Mouse (Mus musculus) adrenal gland, adult 2 months (tissue): ENCODE data around the gene Trmt61a. TPM values are rescaled to one million over a fixed set of nuclear protein-coding genes. Genes with fewer than 3 reads are reported as not detected.

Experiments
- DNase-seq: peaks from one replicate; pipeline ENCODE4 v3.0.0; 2021
- polyA plus RNA-seq: library from polyadenylated mRNA; depleted of rRNA; stranded (reverse); fragments of >200 nt; gene quantifications from 2 replicates; pipeline ENCODE4 v1.2.3, GENCODE M21; 2012
- total RNA-seq, 2 experiments: library from RNA; stranded (reverse); gene quantifications; 2 replicates each; pipeline ENCODE4 v1.2.3; 2021

The Trmt61a gene
- total and polyA plus RNA-seq, 3 experiments = 13.7 to 79.6 (median 15.8) TPM

DNA sequence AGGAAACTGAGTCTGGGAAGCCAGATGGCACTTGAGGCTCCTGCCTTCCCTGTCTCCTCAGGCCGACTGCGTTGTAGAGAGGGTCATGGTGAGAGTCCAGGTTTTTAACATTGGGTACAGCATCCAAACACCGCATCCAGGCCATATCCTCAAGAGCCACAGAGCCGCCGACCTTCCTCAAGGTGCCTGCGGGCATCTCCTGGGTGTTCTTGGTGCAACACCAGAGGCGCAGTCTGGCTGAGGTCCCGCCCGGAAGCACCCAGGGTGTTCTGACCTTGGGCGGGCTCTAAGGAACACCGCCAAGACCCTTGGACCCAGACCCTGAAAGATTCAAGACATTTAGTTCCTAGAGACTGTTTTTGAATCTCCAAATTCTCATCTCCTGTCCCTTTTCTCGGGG lies 5.3 kb upstream of the Trmt61a start:
- DNase-seq = no peak

DNA sequence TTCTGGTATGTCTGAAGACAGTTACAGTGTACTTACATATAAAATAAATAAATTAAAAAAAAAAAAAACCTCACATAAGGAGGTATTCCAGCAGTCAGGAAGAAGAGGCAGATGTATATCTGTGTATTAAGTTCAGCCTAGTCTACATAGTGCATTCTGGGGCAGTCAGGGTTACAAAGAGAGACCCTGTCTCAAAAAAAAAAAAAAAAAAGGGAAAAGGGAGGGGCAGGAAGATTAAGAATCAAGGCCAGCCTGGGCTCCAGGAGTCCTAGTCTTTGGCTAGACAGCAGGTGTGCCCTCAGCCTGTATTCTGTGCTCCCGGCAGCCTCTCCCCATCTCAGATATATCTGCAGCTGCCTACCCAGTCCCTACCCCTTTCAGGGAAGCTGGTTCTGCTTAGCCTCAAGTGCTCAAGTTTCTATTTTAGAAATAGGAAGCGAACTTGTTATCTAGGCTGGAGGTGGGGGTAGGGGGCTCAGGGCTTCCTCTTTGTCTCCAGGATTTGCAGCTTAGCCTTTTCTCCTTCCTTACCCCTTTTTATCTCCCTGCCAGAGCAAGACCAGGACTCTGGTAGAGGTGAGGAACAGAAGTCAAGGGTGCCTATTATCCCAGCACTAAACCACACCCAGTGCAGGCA lies 2.9 kb upstream of the Trmt61a start:
- DNase-seq = no peak

DNA sequence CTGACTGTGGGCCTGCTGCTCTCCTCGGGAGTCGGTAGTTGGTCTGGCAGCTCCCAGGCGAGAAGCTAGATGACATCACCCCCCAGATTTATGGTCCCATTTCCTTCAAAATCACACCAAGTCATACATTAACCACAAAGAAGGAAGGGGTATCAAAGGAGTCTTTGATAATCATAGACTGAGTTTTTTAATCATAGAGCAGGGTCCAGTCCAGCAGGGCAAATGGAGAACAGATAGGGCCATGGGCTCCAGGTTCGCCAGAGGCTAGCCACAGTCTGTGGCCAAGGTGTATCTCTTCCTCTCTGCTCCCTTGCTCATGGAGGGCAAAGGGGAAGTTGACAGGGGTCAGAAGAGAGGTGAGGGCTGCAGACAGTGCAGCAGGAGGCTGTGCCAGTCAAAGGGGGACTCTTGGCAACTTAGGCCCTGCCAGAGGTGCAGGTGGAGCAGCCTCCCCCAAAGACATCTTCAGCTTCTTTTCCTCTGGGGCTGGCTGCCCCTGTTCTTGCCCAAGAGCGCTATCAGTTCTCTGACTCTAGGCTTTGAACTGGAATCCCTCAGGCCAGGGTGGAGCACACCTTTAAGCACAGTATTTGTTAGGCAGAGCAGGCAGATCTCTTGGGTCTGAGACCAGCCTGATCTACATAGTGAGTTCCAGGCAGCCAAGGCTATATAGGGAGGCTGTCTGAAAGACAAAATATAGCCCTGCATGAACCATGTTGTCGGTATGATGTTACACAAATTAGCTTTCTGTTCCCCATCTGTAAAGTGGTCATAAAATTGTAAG lies 1.9 kb upstream of the Trmt61a start:
- no peak for DNase-seq

DNA sequence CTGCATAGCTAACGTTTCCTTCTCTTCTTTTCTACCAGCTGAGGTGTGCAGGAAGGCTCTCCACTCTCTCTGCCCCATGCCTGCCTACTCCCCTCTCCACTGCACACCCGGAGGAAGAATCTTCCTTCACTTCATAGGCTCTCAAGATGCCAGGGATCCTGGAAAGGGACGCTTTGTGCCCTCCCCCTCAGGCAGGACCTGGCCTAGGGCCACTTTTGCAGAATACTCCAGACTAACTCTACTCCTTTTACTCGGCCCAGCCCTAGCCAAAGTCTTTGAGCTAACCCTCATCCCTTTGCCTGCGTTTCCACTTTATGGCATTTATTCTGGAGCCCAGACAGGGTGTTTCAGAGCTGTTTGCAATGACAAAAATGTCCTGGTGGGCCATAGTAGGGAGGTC lies 484 bp upstream of the Trmt61a start:
- no peak for DNase-seq

DNA sequence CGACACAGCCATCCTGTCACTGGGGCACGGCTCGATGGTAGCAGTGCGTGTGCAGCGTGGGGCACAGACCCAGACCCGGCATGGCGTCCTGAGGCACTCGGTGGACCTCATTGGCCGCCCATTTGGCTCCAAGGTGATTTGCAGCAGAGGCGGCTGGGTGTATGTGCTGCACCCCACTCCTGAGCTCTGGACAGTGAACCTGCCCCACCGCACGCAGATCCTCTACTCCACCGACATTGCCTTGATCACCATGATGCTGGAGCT lies 697 bp downstream of the Trmt61a start:
- DNase-seq = no peak

DNA sequence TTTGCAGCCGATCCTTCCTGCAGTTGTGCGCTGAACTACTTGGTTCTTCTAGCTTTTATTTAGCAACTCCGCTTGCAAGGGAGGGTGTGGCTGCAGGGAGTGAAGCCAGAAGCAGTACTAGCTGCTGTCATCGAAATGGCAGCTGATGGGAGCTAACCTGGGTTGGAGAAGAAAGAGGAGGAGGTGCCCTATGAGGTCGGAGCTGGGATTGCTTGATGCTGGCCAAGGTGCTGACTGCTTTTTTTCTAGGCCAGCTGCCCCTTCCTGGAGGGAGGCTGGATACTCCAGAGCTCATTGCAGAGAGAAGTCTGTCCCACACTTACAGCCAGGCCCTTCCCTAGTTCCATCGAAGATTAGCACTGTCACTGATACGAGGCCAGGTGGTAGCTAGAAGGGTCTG lies 1.1 kb downstream of the Trmt61a start:
- no peak for DNase-seq

DNA sequence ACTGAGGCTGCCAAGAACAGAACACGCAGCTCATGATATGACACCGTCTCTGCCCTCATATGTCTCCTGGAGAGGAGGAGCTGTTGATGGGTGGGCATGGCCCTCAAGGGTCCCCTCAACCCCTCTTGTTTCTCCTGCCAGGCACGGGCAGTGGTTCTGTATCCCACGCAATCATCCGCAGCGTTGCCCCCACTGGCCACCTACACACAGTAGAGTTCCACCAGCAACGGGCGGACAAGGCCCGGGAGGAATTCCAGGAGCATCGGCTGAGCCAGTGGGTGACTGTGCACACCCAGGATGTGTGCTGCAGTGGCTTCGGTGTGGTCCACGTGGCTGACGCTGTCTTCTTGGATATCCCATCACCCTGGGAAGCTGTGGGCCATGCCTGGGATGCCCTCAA lies 2.8 kb downstream of the Trmt61a start:
- DNase-seq = no peak

DNA sequence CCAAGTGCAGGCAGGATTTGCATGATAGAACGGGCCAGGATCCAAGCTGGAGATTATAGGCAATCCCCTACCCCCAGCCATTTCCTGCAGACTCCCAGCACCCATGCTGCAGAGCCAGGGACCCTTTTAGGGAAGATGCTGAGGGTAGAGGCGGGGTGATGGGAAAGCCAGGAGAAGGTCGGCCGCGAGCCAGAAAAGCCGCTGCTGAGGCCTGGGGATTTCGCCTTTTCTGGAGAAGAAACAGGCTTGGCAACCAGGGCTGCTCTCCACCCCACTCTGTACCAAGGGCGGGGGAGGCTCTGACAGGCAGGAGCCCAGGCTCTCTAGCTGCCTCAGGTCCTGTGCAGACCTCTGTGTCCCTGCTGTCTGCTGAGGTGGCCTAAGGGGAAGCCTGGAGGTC lies 3.4 kb downstream of the Trmt61a start:
- no peak for DNase-seq

DNA sequence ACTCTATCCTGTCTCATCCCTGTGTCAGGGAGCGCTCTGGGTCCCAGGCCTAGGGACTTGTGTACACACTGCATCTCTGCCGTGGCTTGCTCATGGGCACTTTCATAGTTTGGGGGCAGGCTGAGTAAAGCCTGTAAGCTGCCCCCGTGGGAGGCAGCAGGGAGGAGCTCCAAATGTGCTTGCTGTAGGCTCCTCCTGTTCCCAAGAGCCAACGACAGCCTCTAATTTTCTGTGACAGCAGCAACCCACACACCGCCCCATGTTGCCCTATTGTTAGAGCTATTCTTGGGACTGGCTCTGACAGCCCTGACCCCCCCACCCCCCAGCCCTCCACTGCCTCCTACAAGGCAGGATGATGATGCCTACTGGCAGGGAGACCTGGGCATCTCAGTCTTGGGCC lies 4.1 kb downstream of the Trmt61a start:
- no peak for DNase-seq

DNA sequence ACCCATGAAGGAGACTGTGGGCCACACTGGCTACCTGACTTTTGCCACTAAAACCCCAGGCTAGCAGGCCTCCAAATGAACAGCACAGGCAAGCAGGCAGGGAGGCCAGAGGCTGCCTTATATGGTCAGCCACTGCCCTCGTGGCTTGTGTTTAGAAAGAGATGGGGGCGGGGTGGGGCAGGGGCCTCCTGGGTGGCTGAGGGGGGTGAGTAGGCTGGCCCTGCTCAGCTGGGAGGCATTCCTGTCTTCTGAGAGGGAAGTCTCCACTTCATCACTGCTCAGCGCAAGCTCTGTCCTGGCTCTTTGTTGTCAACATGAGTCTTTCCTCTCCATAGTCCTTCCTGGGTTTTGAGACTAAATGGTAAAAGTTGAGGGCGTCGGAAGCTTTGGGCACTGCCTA lies 4.9 kb downstream of the Trmt61a start:
- DNase-seq = no peak

DNA sequence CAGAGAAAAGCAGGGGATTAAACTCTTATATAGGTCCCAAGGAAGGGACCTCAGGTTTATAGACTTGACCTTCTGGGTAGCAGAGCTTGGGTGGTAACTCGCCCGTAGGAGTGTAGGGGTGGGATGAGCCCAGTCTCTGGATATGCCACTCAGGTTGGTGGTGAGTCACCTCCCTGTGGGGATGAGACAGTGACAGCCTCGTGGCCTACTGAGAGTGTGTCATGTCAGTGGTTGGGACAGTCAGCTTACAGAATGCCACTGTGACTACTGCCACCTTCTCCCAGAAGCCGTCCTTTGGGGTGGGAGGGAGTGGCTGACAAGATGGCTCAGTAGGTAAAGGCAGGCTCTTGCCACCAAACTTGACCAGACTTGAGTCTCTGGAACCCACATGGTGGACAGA lies 8.5 kb downstream of the Trmt61a start:
- peak; percentile 71 for DNase-seq

DNA sequence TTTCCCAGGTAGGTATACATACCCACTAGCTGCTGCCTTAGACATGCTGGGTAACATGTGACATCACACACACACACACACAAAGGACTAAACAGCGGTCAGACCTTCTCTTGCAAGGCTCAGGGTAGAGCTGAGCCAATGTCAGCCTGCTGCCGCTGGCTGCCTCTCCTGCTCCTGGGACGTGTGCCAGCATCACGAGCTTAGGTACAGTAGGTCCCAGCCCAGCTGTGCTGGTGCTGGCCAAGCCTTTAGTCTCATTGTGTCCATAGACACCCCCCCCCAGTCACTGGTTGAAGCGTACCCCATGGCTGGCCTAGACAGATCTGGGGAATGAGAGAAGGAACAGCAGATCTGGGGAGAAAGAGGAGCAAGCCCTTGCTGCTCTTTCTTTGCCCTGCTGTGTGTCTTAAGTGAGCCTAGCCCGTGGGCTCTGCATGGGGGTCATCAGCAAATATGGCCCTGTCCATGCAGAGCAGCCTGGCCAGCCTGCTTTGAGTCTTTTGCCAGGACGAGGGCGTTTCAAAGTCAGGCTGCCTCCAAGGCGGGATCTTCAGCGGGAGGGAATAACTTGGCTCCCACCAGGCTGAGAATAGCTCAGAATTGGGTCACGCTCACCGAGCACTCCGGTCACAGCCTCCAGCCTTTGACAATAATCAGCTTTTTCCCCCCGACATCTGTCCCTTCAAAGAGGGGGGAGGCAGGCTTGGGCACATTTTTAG lies 9.6 kb downstream of the Trmt61a start:
- DNase-seq = peak; percentile 82

DNA sequence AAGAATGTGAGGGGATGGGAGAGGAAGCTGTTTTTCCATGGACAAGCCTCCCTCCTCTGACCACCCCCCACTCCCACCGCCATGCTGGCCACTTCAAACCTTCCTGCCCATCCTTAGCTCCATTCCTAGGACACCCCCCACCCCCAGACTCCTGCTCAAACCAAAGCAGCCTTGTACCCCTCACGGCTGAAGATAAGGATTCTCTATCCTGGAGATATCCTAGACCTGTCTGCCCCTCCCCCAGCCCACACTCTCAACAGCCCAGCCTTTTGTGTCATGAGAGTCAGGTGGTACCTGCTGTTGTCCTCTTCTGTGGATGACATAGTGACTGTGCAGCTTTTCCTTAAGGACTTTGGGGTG lies 10.1 kb downstream of the Trmt61a start:
- DNase-seq = no peak

DNA sequence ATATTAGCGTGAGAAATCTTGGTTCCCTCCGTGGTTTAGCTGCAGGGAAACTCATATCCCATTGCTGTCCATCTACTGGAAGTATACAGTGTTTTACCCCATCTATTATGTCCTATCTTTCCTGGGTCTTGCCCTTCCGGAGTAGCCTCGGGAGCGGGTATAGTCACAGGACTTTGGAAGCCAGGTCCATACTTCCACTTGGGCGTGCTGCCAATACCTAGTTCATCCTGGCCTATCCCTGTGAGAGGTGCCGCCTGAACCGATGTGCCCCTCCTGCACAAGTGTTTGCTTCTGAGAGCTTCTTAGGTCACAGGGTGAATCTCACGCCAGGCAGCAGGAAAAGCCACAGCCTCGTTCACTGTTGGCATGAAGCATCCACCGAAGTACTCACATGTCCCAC lies 11.5 kb downstream of the Trmt61a start:
- no peak for DNase-seq

DNA sequence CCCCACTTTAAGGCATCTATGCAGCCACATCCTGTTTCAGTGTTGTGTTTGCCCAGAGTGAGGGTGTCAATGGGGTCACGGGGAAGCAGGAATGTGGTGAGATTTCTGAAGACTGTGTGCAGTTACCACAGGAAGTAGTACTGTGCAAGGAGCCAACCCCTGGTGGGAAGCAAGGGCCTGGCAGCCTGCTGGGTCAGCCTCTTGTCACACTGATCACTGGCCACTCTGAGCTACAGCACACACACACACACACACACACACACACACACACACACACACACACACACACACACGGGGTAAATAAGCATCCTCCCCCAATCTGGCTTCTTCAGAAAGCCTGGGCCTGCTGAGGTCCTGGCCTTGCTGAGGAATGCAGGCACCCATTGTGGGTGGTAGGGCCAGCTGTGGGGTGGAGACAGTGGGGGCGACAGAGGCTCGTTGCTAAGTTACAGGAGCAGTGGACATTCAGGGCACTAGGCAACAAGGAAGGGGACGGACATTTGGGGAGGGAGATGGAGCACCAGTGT lies 13.5 kb downstream of the Trmt61a start:
- DNase-seq = no peak

DNA sequence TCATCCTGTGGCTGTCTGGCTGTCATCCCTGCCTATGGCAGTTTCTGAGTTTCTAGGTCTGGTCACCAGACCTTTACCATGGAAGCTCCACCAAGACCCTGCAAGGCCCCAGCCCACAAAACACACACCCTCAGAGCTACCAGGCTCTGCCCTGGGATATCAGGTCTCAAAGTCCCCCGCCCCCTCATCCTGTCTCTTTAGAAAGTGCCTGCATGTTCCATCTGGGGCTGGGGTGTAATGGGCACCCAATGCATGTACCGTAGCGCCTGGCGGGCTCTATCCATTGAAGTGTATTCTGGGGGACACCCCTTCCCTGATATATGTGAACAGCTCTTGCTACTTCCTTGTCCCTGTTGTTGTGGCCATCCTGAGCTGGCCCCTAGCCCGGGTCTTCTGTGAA lies 15.0 kb downstream of the Trmt61a start:
- no peak for DNase-seq

DNA sequence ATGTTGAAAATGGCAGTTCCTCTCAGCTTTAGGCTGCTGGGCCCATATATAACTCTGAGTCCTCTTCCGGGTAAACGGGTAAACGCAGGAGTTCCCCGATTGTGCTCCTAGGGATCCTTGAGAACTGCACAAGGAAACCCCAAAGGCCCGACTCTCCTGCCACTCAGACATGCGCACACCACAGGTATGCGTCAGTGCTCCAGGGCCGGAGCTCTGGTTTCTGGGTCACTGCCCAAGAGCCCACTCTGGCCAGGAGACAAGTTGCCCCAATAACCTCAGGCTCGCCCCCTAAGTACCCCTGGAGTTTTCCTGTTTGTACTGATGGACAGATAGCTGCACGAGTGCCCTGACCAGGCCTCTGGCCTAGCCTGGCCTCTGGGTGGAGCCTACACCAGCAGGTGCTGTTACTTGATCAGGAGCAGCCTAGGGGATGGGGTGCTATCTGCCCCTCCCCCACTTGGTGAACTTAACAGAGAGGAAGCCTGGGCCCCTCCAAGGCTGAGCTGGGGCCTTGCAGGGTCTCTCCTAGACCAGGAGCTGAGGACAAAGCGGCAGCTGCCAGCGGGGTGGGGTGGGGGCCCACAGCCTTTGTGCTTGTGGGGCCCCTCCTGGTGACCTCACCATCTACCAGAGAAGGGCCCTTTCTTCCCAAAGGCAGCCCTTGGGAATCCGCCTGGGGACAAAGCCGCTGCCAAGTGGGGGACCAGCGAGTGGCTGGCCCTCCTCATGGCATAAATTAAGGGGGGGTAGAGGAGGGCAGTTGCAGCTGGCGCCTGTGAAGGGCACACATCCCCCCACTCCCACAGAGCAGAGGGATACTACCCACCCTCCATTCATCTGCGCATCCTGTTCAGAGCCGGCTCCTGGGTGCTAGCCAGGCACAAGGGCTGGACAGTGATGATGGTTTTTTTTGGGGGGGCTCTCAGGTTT lies 15.7 kb downstream of the Trmt61a start:
- DNase-seq = no peak

DNA sequence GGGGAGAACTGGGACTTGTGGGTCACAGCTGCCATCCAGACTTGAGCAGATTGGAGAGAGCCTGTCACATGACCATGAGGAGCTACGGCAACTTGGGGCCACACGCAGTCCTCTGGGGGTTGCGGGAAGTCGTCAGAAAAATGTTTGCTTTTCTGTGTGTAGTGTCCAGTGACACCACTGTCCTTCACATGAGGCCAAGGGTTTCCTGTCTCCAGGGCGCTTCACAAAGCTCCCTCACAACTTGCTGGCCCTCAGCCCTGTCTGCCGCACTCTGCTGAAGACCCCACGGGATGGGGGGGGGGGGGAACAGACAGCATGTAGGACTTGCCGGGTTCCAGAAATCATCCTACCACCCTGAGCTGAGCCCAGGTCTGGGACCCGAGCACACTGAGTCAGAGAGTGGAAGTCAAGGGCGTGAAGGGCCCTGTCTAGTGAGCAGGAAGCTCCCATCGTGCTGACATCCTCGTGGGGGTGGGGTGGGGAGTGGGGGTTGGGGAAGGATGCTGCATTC lies 16.4 kb downstream of the Trmt61a start:
- DNase-seq = peak; percentile 48

DNA sequence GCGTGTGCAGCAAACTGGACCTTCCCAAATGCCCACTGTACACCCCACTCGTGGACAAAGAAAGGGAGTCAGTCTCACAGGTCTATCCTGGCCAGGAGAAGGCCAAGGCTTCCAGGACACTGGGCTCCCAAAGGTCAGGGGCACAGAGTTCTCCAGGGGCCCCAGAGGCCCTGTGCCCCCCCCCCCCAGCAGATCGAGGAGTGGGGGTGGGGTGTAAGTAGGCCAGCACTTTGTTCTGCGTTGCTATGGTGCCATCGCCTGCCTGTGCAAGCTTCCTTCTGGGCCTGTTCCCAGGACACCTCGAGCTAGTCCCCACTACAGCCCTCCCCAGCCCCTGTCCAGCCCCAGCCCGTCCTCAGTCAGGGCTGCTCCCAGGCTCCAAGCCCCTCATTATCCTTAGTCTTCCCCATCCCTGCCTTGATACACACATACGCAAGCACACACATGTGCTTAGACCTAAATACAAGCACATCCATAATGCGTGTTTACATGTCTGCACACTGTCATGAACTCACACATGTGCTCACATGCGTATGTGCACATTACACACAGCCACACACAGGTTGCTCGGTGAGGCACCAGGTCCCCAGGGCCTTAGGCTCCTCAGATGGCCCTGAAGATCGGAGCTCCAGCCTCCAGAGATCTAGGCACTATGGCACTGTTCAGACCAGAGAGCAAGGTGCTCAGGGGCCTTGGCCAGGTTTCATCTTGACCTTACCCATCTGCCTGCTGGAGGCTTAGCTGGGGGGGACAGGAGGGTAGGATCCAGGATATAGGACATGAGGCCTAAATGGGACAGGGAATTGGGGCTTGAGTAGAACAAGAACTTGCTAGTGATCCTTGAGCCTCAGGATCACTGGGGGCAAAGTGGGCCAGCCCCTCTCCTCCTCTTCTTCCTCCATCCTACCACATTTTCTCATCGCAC lies 17.2 kb downstream of the Trmt61a start:
- DNase-seq = peak; percentile 35

DNA sequence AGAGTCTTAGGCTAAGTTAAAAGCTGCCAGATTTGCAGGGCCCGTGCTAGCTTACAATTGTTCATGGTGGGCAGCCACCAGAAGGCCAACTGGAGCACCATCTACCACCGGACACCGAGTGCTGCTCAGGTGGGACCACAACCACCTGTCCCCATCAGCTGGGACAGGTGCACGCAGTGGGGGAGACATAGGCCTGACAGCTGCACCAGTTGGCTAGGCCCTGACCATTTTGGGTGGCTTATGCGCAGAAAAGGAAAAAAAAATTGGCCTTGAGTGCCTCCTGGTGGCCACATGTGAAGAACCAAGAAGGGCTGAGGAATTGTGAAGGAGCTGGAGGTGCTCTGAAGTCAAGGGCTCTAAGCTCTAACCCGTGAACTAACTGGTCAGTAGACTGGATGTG lies 18.3 kb downstream of the Trmt61a start:
- DNase-seq = peak; percentile 65

DNA sequence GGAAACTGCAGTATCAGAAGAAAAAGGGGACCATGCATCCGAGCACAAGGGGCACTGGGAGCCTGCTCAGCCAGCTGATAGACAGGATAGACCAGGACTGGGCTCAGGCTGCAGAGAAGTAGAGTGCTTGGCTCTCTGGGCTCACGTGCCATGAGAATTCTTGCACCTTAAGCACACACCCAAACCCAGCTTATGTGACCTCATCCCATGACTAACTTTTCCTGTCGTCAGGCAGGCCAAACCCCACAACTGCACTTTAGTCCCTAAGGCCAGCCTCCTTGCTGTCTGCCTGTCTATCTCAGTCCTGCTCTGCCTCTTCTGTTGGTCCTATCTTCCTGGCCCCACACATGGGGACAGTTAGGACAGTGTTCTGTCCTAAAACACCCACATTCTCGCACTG lies 19.8 kb downstream of the Trmt61a start:
- DNase-seq = peak; percentile 56
